In genomic region chr15:26831141-26831540, GRCm38 (mm10) we compare ENCODE assay signal across 26 mouse cellular contexts.
"Had no signal": no experiment of that assay in that cellular context is flagged by ENCODE, and none has a peak within 500 bp of the region (broad histone marks: within the 10 kb centered on the region; RNA-seq: fewer than 3 reads in every experiment).

No protein-coding gene starts in this region.

- H3K27ac ChIP-seq: embryonic facial prominence, embryonic 10.5 days; embryonic facial prominence, embryonic 12.5 days; embryonic facial prominence, embryonic 13.5 days; embryonic facial prominence, embryonic 15.5 days; forebrain, embryonic 10.5 days; forebrain, embryonic 12.5 days; forebrain, embryonic 13.5 days; forebrain, embryonic 15.5 days; gastrocnemius, adult 2 months; heart, adult 2 months; heart, embryonic 10.5 days had no signal

- H3K9me3 ChIP-seq: embryonic facial prominence, embryonic 10.5 days; embryonic facial prominence, embryonic 12.5 days; embryonic facial prominence, embryonic 13.5 days; embryonic facial prominence, embryonic 15.5 days; forebrain, embryonic 10.5 days; forebrain, embryonic 12.5 days; forebrain, embryonic 13.5 days; forebrain, embryonic 15.5 days; heart, embryonic 10.5 days had no signal

- ATAC-seq: forebrain, embryonic 13.5 days; forebrain, embryonic 14.5 days; forebrain, embryonic 15.5 days; forebrain, embryonic 16.5 days; forebrain, postnatal 0 days had no signal

- H3K36me3 ChIP-seq: embryonic facial prominence, embryonic 10.5 days; embryonic facial prominence, embryonic 12.5 days; embryonic facial prominence, embryonic 13.5 days; embryonic facial prominence, embryonic 15.5 days; forebrain, embryonic 10.5 days; forebrain, embryonic 12.5 days; forebrain, embryonic 15.5 days; heart, embryonic 10.5 days had no signal

- H3K9ac ChIP-seq: embryonic facial prominence, embryonic 12.5 days; embryonic facial prominence, embryonic 13.5 days; embryonic facial prominence, embryonic 15.5 days; forebrain, embryonic 12.5 days; forebrain, embryonic 13.5 days; forebrain, embryonic 15.5 days; forebrain, postnatal 0 days had no signal

- H3K27me3 ChIP-seq: embryonic facial prominence, embryonic 12.5 days; embryonic facial prominence, embryonic 13.5 days; embryonic facial prominence, embryonic 15.5 days; forebrain, embryonic 12.5 days; forebrain, embryonic 13.5 days; forebrain, embryonic 15.5 days had no signal

- H3K4me2 ChIP-seq: embryonic facial prominence, embryonic 12.5 days; embryonic facial prominence, embryonic 13.5 days; embryonic facial prominence, embryonic 15.5 days; forebrain, embryonic 12.5 days; forebrain, embryonic 13.5 days; forebrain, embryonic 15.5 days had no signal

- H3K4me3 ChIP-seq: embryonic facial prominence, embryonic 10.5 days; embryonic facial prominence, embryonic 12.5 days; embryonic facial prominence, embryonic 13.5 days; embryonic facial prominence, embryonic 15.5 days; erythroblast, embryonic 14.5 days; forebrain, embryonic 10.5 days; forebrain, embryonic 12.5 days; forebrain, embryonic 13.5 days; forebrain, embryonic 15.5 days; gastrocnemius, adult 2 months; heart, adult 2 months; heart, embryonic 10.5 days had no signal

- DNase-seq: cerebellum, adult 8-10 months; cerebellum, adult 9-10 months; cerebellum, adult 9-11 months; cerebellum, postnatal 14 days; cerebellum, postnatal 25 days; cerebellum, postnatal 36 days; forebrain, postnatal 0 days; gastrocnemius, adult 2 months; gastrocnemius, postnatal 10 days; gastrocnemius, postnatal 14 days; gastrocnemius, postnatal 25 days; gastrocnemius, postnatal 36 days; heart, adult 18-20 months; heart, adult 2 months had no signal

- H3K4me1 ChIP-seq: embryonic facial prominence, embryonic 13.5 days; forebrain, embryonic 10.5 days; forebrain, embryonic 12.5 days; forebrain, embryonic 13.5 days; forebrain, embryonic 15.5 days had no signal
